Mouse (Mus musculus) bone marrow, adult 2 months (tissue): ENCODE data around the gene Iqcg. TPM values are rescaled to one million over a fixed set of nuclear protein-coding genes. Genes with fewer than 3 reads are reported as not detected.

Experiments
- H3K27ac ChIP-seq: fragments of 200-500 bp; 2 replicates; pipeline ENCODE4 v1.5.1; 2012; ENCODE audit warnings: low read depth, mild to moderate bottlenecking, control low read depth, inconsistent platforms, low read length; ENCODE audit not compliant: control insufficient read depth, poor library complexity, insufficient read depth
- H3K4me1 ChIP-seq: fragments of 200-500 bp; 2 replicates; pipeline ENCODE4 v1.6.1; 2011; ENCODE audit warnings: low read length; ENCODE audit not compliant: control insufficient read depth, insufficient read depth
- H3K4me3 ChIP-seq: fragments of 200-500 bp; replicated peaks from 2 replicates; pipeline ENCODE3; 2011; ENCODE audit warnings: mild to moderate bottlenecking, low read depth, low read length, control low read depth; ENCODE audit not compliant: control insufficient read depth
- CTCF ChIP-seq: fragments of 200-500 bp; IDR thresholded peaks from 2 replicates; pipeline ENCODE4 v1.5.1; 2011; ENCODE audit warnings: low read length, control low read depth; ENCODE audit not compliant: control insufficient read depth, insufficient read depth
- POLR2A ChIP-seq: fragments of 200-500 bp; IDR thresholded peaks from 2 replicates; pipeline ENCODE4 v1.6.1; 2011; ENCODE audit warnings: low read depth, mild to moderate bottlenecking, control low read depth, low read length, borderline replicate concordance; ENCODE audit not compliant: control insufficient read depth
- WGBS: fragments of 180-500 bp; shearing (Covaris S2); methylation state at CpG from one replicate; pipeline ENCODE4 v1.1.7; 2018; 5-methylcytosine and 5-hydroxymethylcytosine counted together
- polyA plus RNA-seq: library from polyadenylated mRNA; stranded (reverse); fragments of >200 nt; gene quantifications from 2 replicates; pipeline ENCODE4 v1.2.4, GENCODE M21; 2011; ENCODE audit warnings: low replicate concordance; ENCODE audit not compliant: missing spikeins, insufficient read depth, insufficient read length

Iqcg gene
- 1.8 TPM in 1 of 2 replicates, not detected in the other for polyA plus RNA-seq

- Histone ChIP-seq H3K4me3 (peak within 1 kb of the TSS; percentile 96), H3K4me1 (peaks cover 2% of the 10 kb centered on the region; the same call in 1 of the 2 replicates), H3K27ac (peak within 1 kb of the TSS; percentile 89)
- no peak for TF ChIP-seq CTCF
- TF ChIP-seq POLR2A: peak; percentile 89
- under 1% methylated on average over 47 of the region's 47 CpGs for WGBS
Measured at GRCm38 (mm10) chr16:33056095-33056785, at the start of gene Iqcg, which contains the start of gene Rpl35a. Gene Iqcg (minus strand): TSS chr16:33056218. Gene Rpl35a (plus strand): TSS chr16:33056453.

- no peak overlapping the region for H3K4me3 ChIP-seq
- peaks cover 2% of the 10 kb centered on the region; the same call in 1 of the 2 replicates for H3K4me1 ChIP-seq
- no peak for TF ChIP-seq CTCF
- no peak for TF ChIP-seq POLR2A
- H3K27ac ChIP-seq: no peak overlapping the region
- 80% methylated on average over 8 of the region's 8 CpGs for WGBS
Measured at GRCm38 (mm10) chr16:33085666-33086065, 29.6 kb upstream of the Iqcg start.

- TF ChIP-seq CTCF (no peak), POLR2A (no peak)
- Histone ChIP-seq H3K27ac (no peak overlapping the region), H3K4me1 (peaks cover 3% of the 10 kb centered on the region; the same call in 1 of the 2 replicates), H3K4me3 (no peak overlapping the region)
- 81% methylated on average over 2 of the region's 2 CpGs for WGBS
Measured at GRCm38 (mm10) chr16:33083996-33084395, 28.0 kb upstream of the Iqcg start.

- Histone ChIP-seq H3K4me3 (no peak overlapping the region), H3K27ac (no peak overlapping the region), H3K4me1 (peaks cover 6% of the 10 kb centered on the region; the same call in 1 of the 2 replicates)
- WGBS: 84% methylated on average over 6 of the region's 6 CpGs
- no peak for TF ChIP-seq POLR2A
- TF ChIP-seq CTCF: no peak
Measured at GRCm38 (mm10) chr16:33082951-33083350, 26.9 kb upstream of the Iqcg start.

GRCm38 (mm10) chr16:33080063-33080462 is 24.0 kb upstream of the Iqcg start:
- TF ChIP-seq CTCF: no peak
- no peak for TF ChIP-seq POLR2A
- 52% methylated on average over 7 of the region's 7 CpGs for WGBS
- Histone ChIP-seq H3K4me1 (peaks cover 7% of the 10 kb centered on the region; the same call in 1 of the 2 replicates), H3K27ac (no peak overlapping the region), H3K4me3 (no peak overlapping the region)

- 15% methylated on average over 5 of the region's 5 CpGs for WGBS
- TF ChIP-seq POLR2A (no peak), CTCF (no peak)
- Histone ChIP-seq H3K4me1 (peaks cover 7% of the 10 kb centered on the region; the same call in 1 of the 2 replicates), H3K27ac (peak overlapping the region; percentile 69; the same call in 1 of the 2 replicates), H3K4me3 (no peak overlapping the region)
Measured at GRCm38 (mm10) chr16:33077069-33077627, 21.1 kb upstream of the Iqcg start.

GRCm38 (mm10) chr16:33076078-33076477 is 20.1 kb upstream of the Iqcg start:
- peaks cover 5% of the 10 kb centered on the region; the same call in 1 of the 2 replicates for H3K4me1 ChIP-seq
- WGBS: 51% methylated on average over 6 of the region's 6 CpGs
- H3K4me3 ChIP-seq: no peak overlapping the region
- TF ChIP-seq CTCF: no peak
- no peak for TF ChIP-seq POLR2A
- peak overlapping the region; percentile 3; the same call in 1 of the 2 replicates for H3K27ac ChIP-seq

GRCm38 (mm10) chr16:33074967-33075366 is 18.9 kb upstream of the Iqcg start:
- peaks cover 5% of the 10 kb centered on the region; the same call in 1 of the 2 replicates for H3K4me1 ChIP-seq
- H3K4me3 ChIP-seq: no peak overlapping the region
- 23% methylated on average over 5 of the region's 5 CpGs for whole genome bisulfite sequencing
- no peak overlapping the region for H3K27ac ChIP-seq
- no peak for TF ChIP-seq POLR2A
- TF ChIP-seq CTCF: no peak
